Comparison of ENCODE assay signal across 19 mouse cellular contexts in genomic region chr13:102482451-102482850, GRCm38 (mm10).
"Had no signal": no experiment of that assay in that cellular context is flagged by ENCODE, and none has a peak within 500 bp of the region (broad histone marks: within the 10 kb centered on the region; RNA-seq: fewer than 3 reads in every experiment).

No protein-coding gene starts in this region.

- H3K27me3 ChIP-seq: limb, embryonic 12.5 days; limb, embryonic 13.5 days; limb, embryonic 15.5 days; liver, embryonic 12.5 days; liver, embryonic 13.5 days; liver, embryonic 15.5 days; lung, embryonic 15.5 days; megakaryocyte, embryonic 14.5 days; midbrain, embryonic 12.5 days; midbrain, embryonic 13.5 days; midbrain, embryonic 15.5 days; neural tube, embryonic 12.5 days had no signal

- DNase-seq: left cerebral cortex, postnatal 4 days; liver; liver, embryonic 13.5 days; liver, postnatal 0 days; lung, adult 2 months; midbrain, embryonic 14.5 days had no signal

- ATAC-seq: liver, embryonic 12.5 days; liver, postnatal 0 days; lung, postnatal 0 days; midbrain, embryonic 13.5 days; midbrain, embryonic 15.5 days; midbrain, embryonic 16.5 days had no signal
